Mouse (Mus musculus): ENCODE measurements around the gene Alyref. TPM values are rescaled to one million over a fixed set of nuclear protein-coding genes. Genes with fewer than 3 reads are reported as not detected.

Gene Alyref
- polyA plus RNA-seq, 1 experiment = 218 TPM

DNA sequence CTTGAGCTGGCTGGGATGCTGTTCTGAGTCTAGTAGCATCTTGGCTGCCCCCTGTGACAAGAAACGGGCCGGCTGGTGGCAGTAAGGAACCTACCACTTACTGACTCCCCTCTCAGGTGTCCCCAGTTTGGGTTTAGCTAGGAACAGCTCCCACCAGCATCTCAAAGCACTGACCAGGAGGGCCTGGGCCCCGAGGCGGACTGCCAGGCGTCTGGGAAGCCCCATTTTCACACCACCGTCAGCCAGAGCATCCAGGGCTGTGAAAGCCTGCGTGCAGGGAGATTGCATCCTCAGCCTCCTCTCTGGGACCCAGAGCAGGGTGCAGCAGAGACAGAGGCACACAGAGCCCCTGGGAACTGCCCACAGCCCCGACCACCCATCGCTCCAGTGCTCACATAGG lies 43.1 kb upstream of the Alyref start:
- Histone ChIP-seq H3K4me3 (ENCODE audit: insufficient read depth, poor library complexity, severe bottlenecking) (no peak overlapping the region), H3ac (ENCODE audit: control insufficient read depth, insufficient read length, low read depth) (no peak overlapping the region), H3K36me3 (ENCODE audit: control insufficient read depth, insufficient read depth) (no peaks in the 10 kb centered on the region), H3K27me3 (ENCODE audit: control insufficient read depth, insufficient read depth, insufficient read length) (no peaks in the 10 kb centered on the region), H3K79me3 (ENCODE audit: low read depth) (no peaks in the 10 kb centered on the region), H3K79me2 (ENCODE audit: control insufficient read depth, insufficient read depth) (peaks cover under 1% of the 10 kb centered on the region)
- TF ChIP-seq CEBPB (IDR thresholded peaks at IDR 0.05; ENCODE audit: low read depth) (no peak), USF1 (IDR thresholded peaks at IDR 0.05; ENCODE audit: low read depth) (no peak), FOSL1 (IDR thresholded peaks at IDR 0.05; ENCODE audit: insufficient read depth, low read length, poor library complexity, severe bottlenecking) (no peak), MYOG (IDR thresholded peaks at IDR 0.05; ENCODE audit: control insufficient read depth, extremely low read depth, insufficient read length) (no peak), MAX (IDR thresholded peaks at IDR 0.05) (no peak), MYOD1 (IDR thresholded peaks at IDR 0.05; ENCODE audit: control insufficient read depth, insufficient read length, low read depth) (no peak), CTCF (IDR thresholded peaks at IDR 0.05; ENCODE audit: control insufficient read depth, insufficient read depth, insufficient read length) (no peak)

DNA sequence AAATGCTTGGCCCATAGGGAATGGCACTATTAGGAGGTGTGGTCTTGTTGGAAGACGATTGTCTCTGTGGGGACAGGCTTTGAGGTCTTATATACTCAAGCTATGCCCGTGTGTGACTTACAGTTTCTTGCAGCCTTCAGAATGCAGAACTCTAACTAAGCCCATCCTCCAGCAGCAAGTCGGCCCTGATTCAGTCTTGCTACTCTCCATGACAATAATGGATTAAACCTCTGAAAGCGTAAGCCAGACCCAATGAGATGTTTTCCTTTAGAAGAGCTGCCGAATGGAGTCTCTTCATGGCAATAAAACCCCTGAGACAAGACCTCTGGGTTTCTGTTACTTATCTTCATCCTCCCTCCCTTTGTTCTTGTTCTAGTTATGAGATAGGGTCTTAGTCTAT lies 36.6 kb upstream of the Alyref start:
- peaks cover 38% of the 10 kb centered on the region for H3K79me3 ChIP-seq (ENCODE audit: low read depth)
- no peaks in the 10 kb centered on the region for H3K36me3 ChIP-seq (ENCODE audit: control insufficient read depth, insufficient read depth)
- H3K79me2 ChIP-seq (ENCODE audit: control insufficient read depth, insufficient read depth) = peaks cover 60% of the 10 kb centered on the region
- H3ac ChIP-seq (ENCODE audit: control insufficient read depth, insufficient read length, low read depth) = no peak overlapping the region
- no peak for TF ChIP-seq MYOG (IDR thresholded peaks at IDR 0.05; ENCODE audit: control insufficient read depth, extremely low read depth, insufficient read length)
- TF ChIP-seq FOSL1 (IDR thresholded peaks at IDR 0.05; ENCODE audit: insufficient read depth, low read length, poor library complexity, severe bottlenecking) = no peak
- TF ChIP-seq MYOD1 (IDR thresholded peaks at IDR 0.05; ENCODE audit: control insufficient read depth, insufficient read length, low read depth) = no peak
- no peak for TF ChIP-seq CEBPB (IDR thresholded peaks at IDR 0.05; ENCODE audit: low read depth)
- no peak for TF ChIP-seq CTCF (IDR thresholded peaks at IDR 0.05; ENCODE audit: control insufficient read depth, insufficient read depth, insufficient read length)
- TF ChIP-seq USF1 (IDR thresholded peaks at IDR 0.05; ENCODE audit: low read depth) = no peak
- no peak for TF ChIP-seq MAX (IDR thresholded peaks at IDR 0.05)
- no peak overlapping the region for H3K4me3 ChIP-seq (ENCODE audit: insufficient read depth, poor library complexity, severe bottlenecking)
- no peaks in the 10 kb centered on the region for H3K27me3 ChIP-seq (ENCODE audit: control insufficient read depth, insufficient read depth, insufficient read length)

DNA sequence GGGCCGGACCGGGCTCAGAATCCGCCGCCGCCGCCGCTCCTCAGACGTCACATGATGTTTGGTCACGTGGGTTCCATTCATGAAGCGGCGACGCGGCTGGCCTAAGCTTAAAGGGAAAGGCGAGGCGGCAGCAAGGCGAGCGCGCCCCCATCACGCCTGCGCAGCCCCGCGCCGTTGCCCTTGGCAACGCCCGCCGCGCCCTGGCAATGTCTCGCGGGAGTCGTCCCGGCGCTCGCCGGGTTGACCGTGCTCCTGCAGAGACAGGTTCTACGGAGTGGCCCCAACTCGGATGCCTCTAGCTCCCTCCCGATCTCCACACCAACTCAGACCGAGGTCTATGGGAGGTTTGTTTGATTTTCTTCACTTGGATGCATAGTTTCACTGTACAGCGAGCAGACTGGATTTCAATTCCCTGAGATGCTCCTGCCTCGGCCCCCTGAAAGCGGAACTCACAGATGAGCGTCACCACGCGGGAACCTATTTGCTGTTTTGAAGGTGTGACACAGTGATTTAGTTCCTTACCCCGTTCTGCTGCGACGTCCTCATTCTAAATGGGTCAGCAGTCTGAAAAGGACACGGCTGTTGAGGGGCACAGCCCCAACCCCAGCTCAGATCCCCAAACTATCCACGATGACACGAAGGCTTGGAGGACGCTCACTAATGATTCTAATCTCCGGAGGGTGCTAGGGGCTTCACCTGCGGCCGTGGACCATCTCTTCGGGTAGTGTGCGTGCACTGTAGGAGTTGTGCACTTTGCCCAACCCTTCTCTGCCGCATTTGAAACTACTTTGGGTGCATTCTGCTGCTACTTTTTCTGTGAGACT lies 35.6 kb upstream of the Alyref start, which contains the start of gene Mafg:
Gene Mafg (minus strand): TSS at position 81 of the 824 bp plus-strand sequence.
- Histone ChIP-seq H3K79me3 (ENCODE audit: low read depth) (peaks cover 49% of the 10 kb centered on the region), H3K4me3 (ENCODE audit: insufficient read depth, poor library complexity, severe bottlenecking) (peak within 1 kb of the TSS; percentile 82), H3ac (ENCODE audit: control insufficient read depth, insufficient read length, low read depth) (peak within 1 kb of the TSS; percentile 87), H3K79me2 (ENCODE audit: control insufficient read depth, insufficient read depth) (peaks cover 71% of the 10 kb centered on the region), H3K36me3 (ENCODE audit: control insufficient read depth, insufficient read depth) (peaks cover 11% of the 10 kb centered on the region), H3K27me3 (ENCODE audit: control insufficient read depth, insufficient read depth, insufficient read length) (no peaks in the 10 kb centered on the region)
- TF ChIP-seq USF1 (IDR thresholded peaks at IDR 0.05; ENCODE audit: low read depth) (peak; percentile 90), MAX (IDR thresholded peaks at IDR 0.05) (peak; percentile 43), CTCF (IDR thresholded peaks at IDR 0.05; ENCODE audit: control insufficient read depth, insufficient read depth, insufficient read length) (no peak)

DNA sequence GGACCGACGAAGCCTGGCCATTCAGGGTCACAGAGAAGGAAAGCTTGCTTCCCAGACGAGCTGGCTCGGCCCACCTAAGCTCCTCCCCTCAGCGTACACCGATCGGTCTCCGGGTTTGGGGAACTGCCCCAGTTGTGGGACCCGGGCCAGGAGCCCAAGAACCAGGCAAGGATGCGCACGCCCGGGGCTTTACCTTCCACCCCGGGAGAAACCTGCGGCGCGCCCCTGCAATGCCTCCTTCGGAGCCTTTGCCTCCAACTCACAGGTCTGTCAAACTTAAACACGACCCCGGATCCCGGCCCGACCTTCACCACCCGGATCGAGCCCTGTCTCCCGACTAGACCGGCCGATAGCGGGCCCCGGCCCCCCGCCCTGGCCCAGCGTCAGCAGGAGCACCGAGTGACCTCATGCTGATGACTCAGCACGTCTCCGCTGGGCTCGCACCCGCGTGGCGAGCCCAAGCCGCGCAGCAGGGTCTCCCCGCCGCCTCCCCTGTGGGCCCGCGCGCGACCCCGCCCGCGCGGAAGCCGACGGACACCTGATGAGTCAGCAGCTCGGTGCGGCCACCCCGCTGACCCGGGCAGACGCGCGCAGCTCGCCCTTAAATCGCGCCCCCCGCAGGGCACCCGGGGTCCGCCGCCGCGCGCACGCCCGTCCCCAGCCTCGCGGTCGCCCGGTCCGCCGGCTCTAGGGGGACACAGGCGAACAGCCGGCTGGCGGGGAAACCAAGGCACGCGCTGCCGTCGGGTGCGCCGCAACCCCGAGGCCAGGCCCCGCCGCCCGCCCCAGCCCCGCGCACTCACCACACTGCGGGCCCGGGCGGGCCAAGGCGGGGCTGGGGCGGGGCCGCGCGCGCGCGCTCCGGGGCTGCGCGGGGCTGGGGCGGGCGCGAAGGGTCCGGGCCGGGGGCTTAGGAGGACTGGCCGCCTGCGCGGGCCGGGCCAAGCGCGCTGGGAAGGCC lies 34.7 kb upstream of the Alyref start:
- peaks cover 80% of the 10 kb centered on the region for H3K79me2 ChIP-seq (ENCODE audit: control insufficient read depth, insufficient read depth)
- no peak for TF ChIP-seq MYOD1 (IDR thresholded peaks at IDR 0.05; ENCODE audit: control insufficient read depth, insufficient read length, low read depth)
- no peak for TF ChIP-seq FOSL1 (IDR thresholded peaks at IDR 0.05; ENCODE audit: insufficient read depth, low read length, poor library complexity, severe bottlenecking)
- peak; percentile 30 for TF ChIP-seq CTCF (IDR thresholded peaks at IDR 0.05; ENCODE audit: control insufficient read depth, insufficient read depth, insufficient read length)
- TF ChIP-seq CEBPB (IDR thresholded peaks at IDR 0.05; ENCODE audit: low read depth) = no peak
- no peak for TF ChIP-seq MYOG (IDR thresholded peaks at IDR 0.05; ENCODE audit: control insufficient read depth, extremely low read depth, insufficient read length)
- TF ChIP-seq USF1 (IDR thresholded peaks at IDR 0.05; ENCODE audit: low read depth) = no peak
- TF ChIP-seq MAX (IDR thresholded peaks at IDR 0.05) = peak; percentile 63
- H3ac ChIP-seq (ENCODE audit: control insufficient read depth, insufficient read length, low read depth) = peak overlapping the region; percentile 79
- H3K79me3 ChIP-seq (ENCODE audit: low read depth) = peaks cover 57% of the 10 kb centered on the region
- H3K36me3 ChIP-seq (ENCODE audit: control insufficient read depth, insufficient read depth) = peaks cover 17% of the 10 kb centered on the region
- H3K4me3 ChIP-seq (ENCODE audit: insufficient read depth, poor library complexity, severe bottlenecking) = peak overlapping the region; percentile 82
- H3K27me3 ChIP-seq (ENCODE audit: control insufficient read depth, insufficient read depth, insufficient read length) = no peaks in the 10 kb centered on the region

DNA sequence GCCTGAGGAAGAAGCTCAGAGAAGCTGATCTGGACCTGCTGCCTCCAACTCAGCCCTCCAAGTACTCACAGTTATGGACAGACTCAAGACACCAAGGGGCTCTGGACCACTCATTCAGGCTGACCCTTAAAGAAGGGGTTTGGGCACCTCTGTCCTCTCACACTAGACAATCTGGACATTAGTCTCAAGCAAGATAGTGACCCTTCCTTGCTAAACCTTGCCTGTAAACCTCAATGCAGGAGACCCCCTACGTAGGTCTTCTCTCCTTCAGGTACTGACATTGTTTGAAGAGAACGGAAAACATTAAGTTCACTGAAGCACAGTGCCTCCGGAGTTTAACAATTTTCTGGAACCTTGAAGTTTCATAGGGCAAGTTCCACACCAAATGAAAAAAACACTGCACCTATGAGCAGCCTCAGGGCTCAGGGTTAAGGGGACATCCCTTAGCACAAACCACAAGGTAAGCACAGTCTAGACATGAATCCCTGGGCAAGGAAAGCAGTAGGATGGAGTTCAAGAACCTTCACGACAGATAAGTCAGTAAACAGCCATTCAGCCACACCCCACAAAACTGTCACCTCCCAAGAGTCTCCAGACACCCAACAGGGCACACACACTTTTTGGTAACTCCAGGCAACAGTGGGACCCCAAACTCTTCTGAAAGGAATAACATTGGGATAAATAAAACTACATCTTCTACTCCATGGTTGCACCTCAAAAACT lies 33.7 kb upstream of the Alyref start:
- Histone ChIP-seq H3K79me2 (ENCODE audit: control insufficient read depth, insufficient read depth) (peaks cover 89% of the 10 kb centered on the region), H3K36me3 (ENCODE audit: control insufficient read depth, insufficient read depth) (peaks cover 26% of the 10 kb centered on the region), H3K79me3 (ENCODE audit: low read depth) (peaks cover 66% of the 10 kb centered on the region), H3K27me3 (ENCODE audit: control insufficient read depth, insufficient read depth, insufficient read length) (no peaks in the 10 kb centered on the region), H3ac (ENCODE audit: control insufficient read depth, insufficient read length, low read depth) (peak overlapping the region; percentile 79), H3K4me3 (ENCODE audit: insufficient read depth, poor library complexity, severe bottlenecking) (peak overlapping the region; percentile 82)
- TF ChIP-seq CEBPB (IDR thresholded peaks at IDR 0.05; ENCODE audit: low read depth) = no peak
- TF ChIP-seq MYOD1 (IDR thresholded peaks at IDR 0.05; ENCODE audit: control insufficient read depth, insufficient read length, low read depth) = no peak
- no peak for TF ChIP-seq USF1 (IDR thresholded peaks at IDR 0.05; ENCODE audit: low read depth)
- no peak for TF ChIP-seq FOSL1 (IDR thresholded peaks at IDR 0.05; ENCODE audit: insufficient read depth, low read length, poor library complexity, severe bottlenecking)
- TF ChIP-seq MYOG (IDR thresholded peaks at IDR 0.05; ENCODE audit: control insufficient read depth, extremely low read depth, insufficient read length) = no peak
- no peak for TF ChIP-seq MAX (IDR thresholded peaks at IDR 0.05)
- TF ChIP-seq CTCF (IDR thresholded peaks at IDR 0.05; ENCODE audit: control insufficient read depth, insufficient read depth, insufficient read length) = no peak
